Mouse (Mus musculus): ENCODE measurements around the gene Prss23. TPM values are rescaled to one million over a fixed set of nuclear protein-coding genes. Genes with fewer than 3 reads are reported as not detected.
A peak's percentile ranks its signal among the peaks of the same experiment; 100 is the strongest.

Prss23 gene
- total RNA-seq, 2 experiments from 2014 or later = 9.3 to 12.3 TPM

- no peak for DNase-seq (ENCODE audit: low spot score in 2 of 2)
Observed at GRCm38 (mm10) chr7:89511921-89512514, 15.0 kb downstream of the Prss23 start.

DNA sequence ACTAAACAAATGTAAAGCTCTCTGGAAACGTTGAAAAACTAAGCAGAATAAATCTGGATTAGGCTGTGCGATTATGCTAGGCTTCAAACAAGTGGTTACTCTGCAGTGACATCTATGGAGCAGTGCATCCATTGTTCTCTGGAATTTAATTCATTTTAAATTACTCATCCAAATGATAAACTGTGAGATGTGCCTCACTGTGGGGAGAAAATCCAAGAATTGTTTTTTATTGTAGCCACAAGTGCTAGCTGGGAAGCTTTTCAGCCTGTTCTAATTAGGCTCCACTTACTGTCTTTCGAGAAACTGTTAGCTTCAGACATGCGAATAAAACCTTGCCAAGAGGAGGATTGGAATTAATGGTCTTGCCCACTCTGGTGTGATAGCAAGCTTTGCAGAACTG is 18.3 kb downstream of the Prss23 start:
- no peak for DNase-seq (ENCODE audit: low spot score in 2 of 2)

GRCm38 (mm10) chr7:89499516-89500307 is 27.3 kb downstream of the Prss23 start:
- peak; percentile 54 to 85 for DNase-seq (ENCODE audit: low spot score in 2 of 2)

GRCm38 (mm10) chr7:89483769-89484568 is 43.0 kb downstream of the Prss23 start:
- no peak for DNase-seq (ENCODE audit: low spot score in 2 of 2)

DNA sequence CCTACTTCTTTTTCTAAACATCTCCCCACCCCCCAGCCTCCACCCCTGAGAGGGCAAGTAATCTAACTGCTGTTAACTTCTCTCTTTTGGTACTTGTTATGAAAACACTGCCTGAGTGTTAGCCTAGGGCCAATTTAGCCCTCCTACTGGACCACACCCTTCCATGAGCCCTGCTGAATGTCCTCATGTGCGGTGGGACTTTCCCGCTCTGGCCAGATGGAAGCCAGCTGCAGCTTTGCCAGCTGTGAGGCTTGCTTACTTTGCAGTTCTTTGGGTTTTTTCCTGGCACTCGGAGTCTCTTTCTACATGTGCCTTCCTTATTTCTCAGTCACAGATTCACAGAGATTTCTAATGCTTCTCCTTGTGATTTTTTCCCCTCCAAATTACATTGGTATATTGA is 45.3 kb downstream of the Prss23 start:
- no peak for DNase-seq (ENCODE audit: low spot score in 2 of 2)

DNA sequence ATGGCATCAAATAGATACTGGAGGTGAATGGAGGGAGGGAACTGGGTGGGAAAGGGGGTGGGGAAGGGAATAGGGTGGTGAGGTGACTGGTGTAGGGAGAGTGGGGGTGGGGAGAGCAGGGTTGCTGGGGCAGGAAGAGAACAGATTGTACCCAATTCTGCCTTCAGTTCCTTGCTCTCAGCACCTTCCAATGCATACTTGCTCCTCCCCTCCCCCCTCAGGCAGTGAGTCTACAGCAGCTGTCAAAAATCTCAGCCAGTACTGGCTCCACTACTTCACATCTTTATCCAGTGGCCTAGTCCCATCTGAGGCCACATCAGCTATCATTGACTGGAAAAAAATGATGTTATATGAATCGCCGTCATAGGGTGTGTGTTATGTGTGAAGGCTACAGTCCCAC is 48.5 kb downstream of the Prss23 start:
- DNase-seq (ENCODE audit: low spot score in 2 of 2) = no peak

- peak in 1 of 2 experiments; percentile 75 for DNase-seq (ENCODE audit: low spot score in 2 of 2)
Observed at GRCm38 (mm10) chr7:89477294-89477999, 49.5 kb downstream of the Prss23 start.

DNA sequence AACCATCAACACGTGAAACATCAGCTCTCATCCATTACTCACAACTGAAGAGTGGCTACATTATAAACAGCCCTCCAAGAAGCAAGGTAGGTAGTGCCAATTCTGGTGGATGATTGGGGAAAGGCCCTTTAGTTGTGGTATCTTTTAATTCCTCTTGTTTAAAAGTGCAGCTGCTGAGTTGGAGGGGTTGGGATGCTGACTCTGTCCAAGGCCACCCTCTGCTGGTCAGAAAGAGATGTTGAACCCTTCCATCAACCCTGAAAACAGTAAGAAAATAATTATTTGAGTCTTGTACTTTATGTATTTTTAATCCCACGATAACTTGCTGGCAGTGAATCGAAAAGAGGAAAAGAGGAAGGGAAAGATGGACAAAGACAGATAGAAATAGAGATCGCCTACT is 53.5 kb downstream of the Prss23 start:
- DNase-seq (ENCODE audit: low spot score in 2 of 2) = peak in 1 of 2 experiments; percentile 31

GRCm38 (mm10) chr7:89463775-89464592 is 63.0 kb downstream of the Prss23 start:
- peak in 1 of 2 experiments; percentile 13 for DNase-seq (ENCODE audit: low spot score in 2 of 2)

DNA sequence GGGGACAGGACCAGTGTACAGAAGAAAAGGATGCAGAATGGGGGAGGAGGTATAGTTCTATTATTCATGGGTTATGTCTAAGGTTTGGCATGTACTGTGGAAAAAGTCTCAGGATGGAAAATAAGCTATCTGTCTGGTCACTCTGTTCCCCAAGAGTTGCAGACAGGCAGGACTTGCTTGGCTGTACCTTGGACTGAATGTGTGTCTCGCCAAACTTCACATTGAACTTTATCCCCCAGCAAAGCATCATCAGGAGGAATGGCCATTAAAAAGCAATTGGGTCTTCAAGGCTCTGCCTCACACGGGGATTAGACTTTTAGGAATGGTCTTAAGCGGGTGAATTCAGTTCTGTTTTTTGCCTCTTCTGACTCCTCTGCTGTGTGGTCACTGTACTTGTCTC is 63.7 kb downstream of the Prss23 start:
- no peak for DNase-seq (ENCODE audit: low spot score in 2 of 2)

DNA sequence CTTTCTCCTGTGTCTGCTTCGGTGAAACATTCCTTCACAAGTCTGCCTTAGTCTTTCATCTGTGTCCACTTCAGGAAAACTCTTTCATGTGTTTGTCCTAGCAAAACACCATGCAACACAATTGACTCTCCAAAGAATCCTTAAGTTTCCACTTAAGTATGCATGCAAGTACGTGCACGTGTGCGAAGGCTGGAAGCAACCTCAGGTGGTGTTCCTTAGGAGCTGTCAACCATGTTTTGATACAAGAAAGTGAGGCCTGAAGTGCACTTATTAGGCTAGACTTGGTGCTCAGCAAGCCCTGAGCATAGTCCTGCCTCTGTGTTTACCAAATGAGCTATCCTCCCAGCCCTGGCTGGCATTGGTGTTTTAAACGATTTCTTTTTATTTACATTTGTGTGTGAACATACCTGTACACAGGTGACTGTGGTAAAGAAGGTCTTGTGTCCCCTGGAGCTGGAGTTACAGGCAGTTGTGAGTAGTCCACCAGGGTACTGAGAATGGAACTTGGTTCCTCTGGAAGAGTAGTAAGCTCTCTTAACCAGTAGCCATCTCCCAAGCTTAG is 64.3 kb downstream of the Prss23 start:
- no peak for DNase-seq (ENCODE audit: low spot score in 2 of 2)

GRCm38 (mm10) chr7:89461351-89461750 is 65.6 kb downstream of the Prss23 start:
- DNase-seq (ENCODE audit: low spot score in 2 of 2) = no peak

GRCm38 (mm10) chr7:89460911-89461310 is 66.1 kb downstream of the Prss23 start:
- no peak for DNase-seq (ENCODE audit: low spot score in 2 of 2)

DNA sequence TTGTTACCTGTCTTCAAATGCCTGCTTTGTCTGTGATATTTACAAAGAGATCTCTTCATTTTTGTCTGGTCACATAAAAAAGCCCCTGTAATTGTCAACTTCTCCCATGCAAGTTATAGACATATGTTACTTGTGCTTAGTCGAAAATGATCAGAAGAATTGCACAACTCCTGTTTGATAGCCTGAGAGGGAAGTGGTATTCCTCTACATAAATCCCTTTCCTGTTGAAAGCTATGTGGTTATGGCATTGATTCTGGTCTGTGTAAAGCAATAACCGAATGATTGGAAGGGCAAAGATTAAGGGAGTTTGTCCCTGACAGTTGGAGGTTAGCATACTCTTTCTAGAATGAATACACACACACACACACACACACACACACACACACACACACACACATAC is 67.3 kb downstream of the Prss23 start:
- no peak for DNase-seq (ENCODE audit: low spot score in 2 of 2)

Other genes with a start within 250 kb of the Prss23 start
- gene Tmem135, start 123.0 kb downstream of the Prss23 start, total RNA-seq (2021) = 10 to 100 TPM; 70.3 to 80.9 TPM
- 10 to 100 TPM in 1 of 2 experiments, 1 to 10 TPM in 1; 8.9 to 11.7 TPM for gene Fzd4, start 122.8 kb downstream of the Prss23 start, total RNA-seq (2021)
- 10 to 100 TPM; 82.6 to 89.8 TPM for gene Me3, start 105.2 kb upstream of the Prss23 start, total RNA-seq (2021)